Mouse (Mus musculus) cortical plate, adult 2 months (tissue): ENCODE measurements around the gene Il22ra2.

ENCODE experiments used
- CTCF ChIP-seq: fragments of 200-500 bp; IDR thresholded peaks from 2 replicates; pipeline ENCODE4 v1.5.1; 2011; ENCODE audit warnings: mild to moderate bottlenecking, control low read depth, low read length; ENCODE audit not compliant: insufficient read depth; ENCODE audit errors: extremely low read depth
- POLR2A ChIP-seq: fragments of 200-500 bp; IDR thresholded peaks from 2 replicates; pipeline ENCODE4 v1.6.1; 2011; ENCODE audit warnings: mild to moderate bottlenecking, low read length, control low read depth; ENCODE audit not compliant: insufficient read depth; ENCODE audit errors: extremely low read depth

GRCm38 (mm10) chr10:19594201-19594905 is 27.4 kb upstream of the Il22ra2 start:
- TF ChIP-seq CTCF (no peak), POLR2A (no peak)
